Mouse (Mus musculus): ENCODE data around the gene Cers6.

DNA sequence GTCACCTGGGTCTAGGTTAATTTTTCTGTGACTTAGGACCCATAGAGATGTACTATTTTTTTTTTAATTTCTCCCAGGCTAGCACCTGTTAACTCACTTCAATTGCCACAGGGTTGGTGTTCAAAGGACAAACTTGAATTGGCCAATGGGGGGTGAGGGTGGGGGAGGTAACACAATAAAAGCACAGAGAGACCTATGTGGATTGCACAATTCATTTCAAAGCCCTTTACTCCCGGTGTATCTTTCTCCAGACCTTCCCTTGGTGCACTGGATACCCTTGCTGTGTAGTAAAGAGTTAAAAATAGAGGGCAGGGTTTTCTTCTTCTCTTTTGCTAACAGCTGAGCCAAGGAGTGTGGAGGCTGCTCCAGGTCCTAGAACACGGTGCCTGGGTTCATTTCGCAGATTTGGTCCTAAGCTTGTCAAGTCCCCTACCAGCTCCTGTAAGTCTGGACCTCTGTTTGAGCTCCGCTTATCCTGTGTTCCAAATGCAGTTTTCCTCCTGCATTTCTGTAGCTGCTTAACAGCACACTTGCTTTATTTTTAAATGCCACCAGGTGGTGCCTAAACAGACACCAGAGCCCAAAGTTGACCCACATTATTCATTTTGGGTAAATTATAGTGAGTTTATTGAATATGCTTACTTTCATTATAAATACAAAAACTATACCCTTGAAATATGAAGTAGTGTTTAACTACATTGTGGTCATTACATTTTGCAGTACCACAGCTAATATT lies 38.9 kb upstream of the Cers6 start:
- no peak for TF ChIP-seq TAL1 (IDR thresholded peaks at IDR 0.05; ENCODE audit: low read length)
- TF ChIP-seq GATA1 (IDR thresholded peaks at IDR 0.05; ENCODE audit: low read length): no peak
